Mouse (Mus musculus) lung, postnatal 0 days (tissue): Measurements from ENCODE around the gene Gpr89.

Source experiments
- CTCF ChIP-seq: IDR thresholded peaks from 2 replicates; pipeline ENCODE4 v1.5.1; 2016; ENCODE audit warnings: antibody characterized with exemption, mild to moderate bottlenecking
- EP300 ChIP-seq: IDR thresholded peaks from 2 replicates; pipeline ENCODE4 v1.6.1; 2016; ENCODE audit warnings: antibody characterized with exemption, mild to moderate bottlenecking, control low read depth

DNA sequence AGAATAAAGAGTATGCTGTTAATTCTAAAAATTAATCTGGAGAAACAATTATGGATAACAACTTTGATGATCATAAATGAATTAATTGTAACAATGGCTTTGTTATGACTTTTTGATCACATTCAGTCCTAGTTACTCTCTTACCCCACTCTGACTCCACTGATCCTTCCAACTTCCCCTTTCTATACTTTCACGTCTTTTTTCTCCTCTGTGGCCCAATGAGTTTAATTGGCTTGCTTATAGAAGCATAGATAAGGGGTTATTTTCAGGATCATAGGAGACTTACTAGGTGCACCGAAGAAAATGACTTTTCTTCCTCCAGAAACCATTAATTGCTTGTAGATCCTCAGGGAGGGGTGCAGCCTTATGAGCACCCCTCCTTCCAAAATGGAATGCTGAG lies 37.6 kb upstream of the Gpr89 start:
- TF ChIP-seq CTCF (no peak), EP300 (no peak)
